Mouse (Mus musculus) embryonic fibroblast, embryonic 13.5 days (primary cell): ENCODE measurements around the gene Ntrk2.

ENCODE experiments used
- CTCF ChIP-seq: IDR thresholded peaks from 2 replicates; pipeline ENCODE4 v1.5.1; 2011; ENCODE audit warnings: mild to moderate bottlenecking, control low read depth, low read length, moderate library complexity, borderline replicate concordance; ENCODE audit not compliant: insufficient read depth
- POLR2A ChIP-seq: IDR thresholded peaks from 2 replicates; pipeline ENCODE4 v1.6.1; 2011; ENCODE audit warnings: low read depth, mild to moderate bottlenecking, control low read depth, low read length, moderate library complexity

GRCm38 (mm10) chr13:58899337-58899736, 93.0 kb downstream of the Ntrk2 start:
- TF ChIP-seq CTCF (no peak), POLR2A (no peak)
